Mouse (Mus musculus): ENCODE measurements around the gene Cpa1. TPM values are rescaled to one million over a fixed set of nuclear protein-coding genes. Genes with fewer than 3 reads are reported as not detected.

The Cpa1 gene
- polyA plus RNA-seq, 1 experiment from 2014 or later = 266 TPM

DNA sequence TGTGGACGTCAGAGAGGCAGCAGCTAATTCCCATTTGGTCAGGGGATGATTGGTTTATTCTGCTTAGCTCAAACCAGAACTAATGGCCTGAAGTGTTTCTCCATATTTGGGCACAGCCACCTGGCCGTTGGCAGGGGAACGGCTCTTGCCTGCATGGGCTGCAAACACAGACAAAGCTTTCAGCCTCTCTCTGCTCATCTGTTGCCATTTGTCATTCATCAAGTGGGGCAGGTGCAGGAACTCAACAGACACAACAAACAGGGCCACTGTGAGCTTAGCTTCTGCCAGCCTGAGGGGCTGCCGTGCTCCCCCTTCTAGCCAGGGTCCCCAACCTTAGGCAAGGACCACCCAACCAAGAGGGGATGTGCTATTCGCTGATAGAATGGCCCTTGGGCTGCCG, 10.9 kb upstream of the Cpa1 start:
- no peaks in the 10 kb centered on the region for H3K27me3 ChIP-seq (replicated peaks)
- no peak overlapping the region for H3K4me3 ChIP-seq (replicated peaks)
- H3K4me2 ChIP-seq (replicated peaks) = no peak overlapping the region
- no peaks in the 10 kb centered on the region for H3K9me3 ChIP-seq
- no peak overlapping the region for H3K27ac ChIP-seq
- no peaks in the 10 kb centered on the region for H3K36me3 ChIP-seq
- H3K4me1 ChIP-seq (replicated peaks) = 0 out of 2 replicates have a peak, but pooled peaks cover 7% of the 10 kb centered on the region
- no peak overlapping the region for H3K9ac ChIP-seq
- ATAC-seq = peak; percentile 25; the same call in 1 of the 2 replicates
- 29% methylated on average over 6 of the region's 6 CpGs for WGBS

DNA sequence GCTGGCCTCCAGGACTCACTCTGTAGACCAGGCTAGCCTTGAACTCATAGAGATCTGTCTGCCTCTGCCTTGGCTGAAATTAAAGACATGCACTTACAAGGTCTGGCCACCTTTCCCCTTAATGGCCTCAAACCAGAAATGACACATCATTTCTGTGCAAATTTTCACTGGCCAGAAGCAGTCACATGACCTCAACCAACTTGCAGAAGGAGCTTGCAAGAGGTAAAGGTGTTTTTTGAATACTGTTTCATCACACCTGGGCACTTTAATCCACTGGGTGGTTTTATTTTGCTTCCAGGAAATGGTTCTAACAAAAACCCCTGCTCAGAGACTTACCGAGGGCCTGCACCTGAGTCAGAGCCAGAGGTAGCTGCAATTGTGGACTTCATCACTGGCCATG, 9.0 kb upstream of the Cpa1 start:
- WGBS = 92% methylated on average over 1 of the region's 1 CpGs
- no peaks in the 10 kb centered on the region for H3K27me3 ChIP-seq (replicated peaks)
- ATAC-seq = no peak

DNA sequence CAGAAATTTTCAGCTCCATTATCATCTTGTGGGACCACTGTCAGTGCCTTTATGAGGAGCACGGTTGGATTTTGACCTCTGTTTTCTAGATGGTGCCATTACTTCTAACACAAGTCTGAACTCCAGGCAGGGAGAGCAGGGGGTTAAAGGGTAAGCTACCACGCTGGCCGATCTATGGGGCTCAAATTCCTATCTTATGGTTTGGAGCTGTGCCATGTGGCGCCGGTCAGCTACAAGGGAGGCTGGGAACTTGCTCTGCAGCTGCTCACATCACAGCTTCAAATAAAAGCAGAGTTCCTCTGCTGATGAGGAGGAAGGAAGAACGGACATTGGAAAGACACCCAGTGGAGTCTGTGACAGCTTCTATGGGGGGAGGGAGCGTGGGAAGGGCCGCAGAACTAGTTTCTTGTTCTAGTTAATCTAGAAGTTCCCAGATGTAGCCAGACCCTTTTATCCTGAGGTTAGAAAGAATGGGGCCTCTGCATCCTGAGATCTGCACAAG, 3.6 kb upstream of the Cpa1 start:
- no peak for ATAC-seq
- 0 out of 2 replicates have a peak overlapping the region, but pooled peaks have one; percentile 38 for H3K27ac ChIP-seq

More for the DNA sequence above, 9.0 kb upstream of the Cpa1 start:
- Histone ChIP-seq H3K9ac (no peak overlapping the region), H3K9me3 (no peaks in the 10 kb centered on the region), H3K4me3 (replicated peaks) (no peak overlapping the region), H3K4me1 (replicated peaks) (0 out of 2 replicates have a peak, but pooled peaks cover 7% of the 10 kb centered on the region), H3K36me3 (no peaks in the 10 kb centered on the region), H3K27ac (no peak overlapping the region), H3K4me2 (replicated peaks) (no peak overlapping the region)

DNA sequence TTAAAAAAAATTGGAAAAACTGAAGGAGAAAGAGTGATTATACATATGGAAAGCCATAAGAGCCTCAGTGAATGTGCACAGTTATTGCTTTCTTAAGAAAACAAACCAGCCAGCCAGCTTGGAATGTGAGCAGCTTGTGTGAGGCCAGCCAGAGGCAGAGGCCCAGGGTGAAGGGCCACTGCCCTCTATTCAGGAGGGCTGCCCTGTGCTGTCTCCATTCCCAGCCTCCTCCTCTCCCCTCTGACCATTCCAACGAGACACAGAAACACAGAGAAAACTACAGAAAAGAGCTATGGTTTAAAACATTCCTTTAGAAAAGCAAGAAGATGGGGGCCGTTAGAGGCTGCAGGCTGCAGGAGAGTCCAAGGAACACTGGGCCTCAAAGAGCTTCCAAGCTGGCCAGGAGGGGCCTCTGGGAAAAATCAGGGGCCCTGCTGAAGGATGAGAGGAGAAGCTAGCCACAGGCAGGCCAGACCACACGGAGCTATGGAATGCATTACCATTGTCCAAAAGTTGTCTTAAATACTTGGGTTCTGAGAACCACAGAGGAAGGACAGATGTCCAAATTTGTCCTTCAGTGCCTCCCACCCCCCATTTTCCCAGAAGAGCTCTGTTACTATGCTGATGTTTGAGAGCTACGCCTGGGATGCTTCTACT, 2.7 kb upstream of the Cpa1 start:
- Histone ChIP-seq H3K4me2 (replicated peaks) (no peak overlapping the region), H3K27ac (peak overlapping the region; percentile 82), H3K4me1 (replicated peaks) (peaks cover 16% of the 10 kb centered on the region), H3K9ac (no peak overlapping the region), H3K9me3 (no peaks in the 10 kb centered on the region), H3K36me3 (no peaks in the 10 kb centered on the region), H3K27me3 (replicated peaks) (no peaks in the 10 kb centered on the region), H3K4me3 (replicated peaks) (no peak overlapping the region)
- 36% methylated on average over 4 of the region's 4 CpGs for WGBS
- peak; percentile 49; the same call in 1 of the 2 replicates for ATAC-seq

More for the DNA sequence above, 3.6 kb upstream of the Cpa1 start:
- Histone ChIP-seq H3K36me3 (no peaks in the 10 kb centered on the region), H3K27me3 (replicated peaks) (no peaks in the 10 kb centered on the region), H3K4me2 (replicated peaks) (no peak overlapping the region), H3K4me3 (replicated peaks) (no peak overlapping the region), H3K9ac (no peak overlapping the region), H3K9me3 (no peaks in the 10 kb centered on the region), H3K4me1 (replicated peaks) (peaks cover 16% of the 10 kb centered on the region)
- 36% methylated on average over 8 of the region's 8 CpGs for WGBS

DNA sequence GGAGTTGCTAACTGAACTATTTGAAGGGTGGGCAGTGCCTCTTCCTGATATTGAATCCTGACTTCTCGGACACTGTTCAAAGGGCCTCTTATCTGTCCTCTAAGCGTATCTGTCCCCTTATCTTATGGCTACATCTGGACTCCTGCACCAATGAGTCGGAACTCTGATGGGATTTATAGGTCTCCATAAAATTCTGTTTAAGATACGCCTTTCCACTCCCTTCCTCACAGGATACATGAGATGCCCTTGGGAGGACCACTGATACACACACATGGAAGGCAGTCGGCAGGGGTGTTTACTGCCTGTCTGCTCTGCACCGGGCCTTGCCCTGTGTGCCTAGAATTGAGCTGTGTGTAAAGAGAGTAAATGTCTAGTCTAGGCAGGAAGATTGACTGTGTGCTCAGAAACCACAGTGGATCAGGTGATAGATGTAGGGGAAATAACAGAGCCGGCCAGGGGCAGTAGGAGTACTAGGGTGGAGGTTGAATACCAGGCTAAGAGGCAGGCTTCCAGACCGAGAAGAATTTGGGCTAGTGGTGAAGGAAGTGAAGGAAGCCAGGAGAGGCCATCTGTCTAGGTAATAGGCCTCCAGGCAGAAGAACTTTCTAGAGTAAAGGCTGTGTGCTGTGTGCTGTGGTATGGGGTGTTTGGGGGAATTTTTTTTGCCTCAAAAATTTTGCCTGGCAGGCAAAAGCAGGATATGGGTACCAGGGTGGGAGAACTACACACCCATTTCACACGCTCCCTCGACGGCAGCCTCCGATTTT, 4.9 kb downstream of the Cpa1 start:
- 50% methylated on average over 12 of the region's 12 CpGs for WGBS
- ATAC-seq = peak; percentile 63

DNA sequence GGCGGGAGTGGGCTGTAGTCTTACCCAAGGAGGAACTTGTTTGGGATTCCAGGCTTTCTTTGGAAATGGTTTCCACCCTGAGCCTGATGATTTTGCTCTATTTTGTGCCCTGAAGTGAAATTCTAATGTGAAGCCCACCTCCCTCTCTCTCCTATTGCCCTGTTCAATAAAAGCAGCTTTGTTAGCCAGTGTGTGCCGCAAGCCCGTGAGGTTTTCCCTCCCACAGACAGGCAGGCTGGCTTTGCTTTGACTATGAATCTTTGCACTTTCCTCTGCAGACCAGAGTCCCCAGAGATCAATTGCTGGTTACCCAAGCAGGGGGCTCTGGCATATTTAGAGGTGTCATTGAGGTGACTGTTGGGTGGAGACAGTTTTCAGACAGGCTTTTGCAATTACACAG, 5.4 kb downstream of the Cpa1 start:
- Histone ChIP-seq H3K4me2 (replicated peaks) (no peak overlapping the region), H3K4me3 (replicated peaks) (no peak overlapping the region), H3K27ac (no peak overlapping the region), H3K36me3 (no peaks in the 10 kb centered on the region), H3K9me3 (no peaks in the 10 kb centered on the region), H3K4me1 (replicated peaks) (0 out of 2 replicates have a peak, but pooled peaks cover 4% of the 10 kb centered on the region), H3K9ac (no peak overlapping the region), H3K27me3 (replicated peaks) (no peaks in the 10 kb centered on the region)
- ATAC-seq = no peak
- WGBS = 78% methylated on average over 3 of the region's 3 CpGs

More for the DNA sequence above, 4.9 kb downstream of the Cpa1 start:
- Histone ChIP-seq H3K9ac (no peak overlapping the region), H3K27me3 (replicated peaks) (no peaks in the 10 kb centered on the region), H3K4me1 (replicated peaks) (0 out of 2 replicates have a peak, but pooled peaks cover 4% of the 10 kb centered on the region), H3K4me3 (replicated peaks) (no peak overlapping the region), H3K9me3 (no peaks in the 10 kb centered on the region), H3K27ac (no peak overlapping the region), H3K4me2 (replicated peaks) (no peak overlapping the region), H3K36me3 (no peaks in the 10 kb centered on the region)

DNA sequence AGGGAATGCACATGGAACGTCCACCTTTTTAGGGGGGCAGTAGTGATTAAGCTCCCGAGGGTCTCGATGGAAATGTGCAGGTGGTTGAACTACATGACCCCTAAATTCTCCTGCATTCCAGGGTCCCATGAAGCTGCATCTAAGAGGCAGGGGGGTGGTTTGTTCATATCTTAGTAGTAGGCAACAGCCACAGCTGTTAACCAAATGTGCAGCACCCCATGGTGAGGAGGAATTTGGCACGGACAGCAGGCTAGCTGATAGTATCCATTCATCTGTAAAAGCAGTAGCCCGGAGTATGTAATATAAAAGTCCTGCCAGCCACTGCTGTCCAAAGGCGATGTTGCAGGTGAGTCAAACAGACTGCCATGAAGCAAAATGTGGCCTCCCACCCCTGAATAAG, 6.4 kb downstream of the Cpa1 start:
- WGBS = 85% methylated on average over 6 of the region's 6 CpGs

DNA sequence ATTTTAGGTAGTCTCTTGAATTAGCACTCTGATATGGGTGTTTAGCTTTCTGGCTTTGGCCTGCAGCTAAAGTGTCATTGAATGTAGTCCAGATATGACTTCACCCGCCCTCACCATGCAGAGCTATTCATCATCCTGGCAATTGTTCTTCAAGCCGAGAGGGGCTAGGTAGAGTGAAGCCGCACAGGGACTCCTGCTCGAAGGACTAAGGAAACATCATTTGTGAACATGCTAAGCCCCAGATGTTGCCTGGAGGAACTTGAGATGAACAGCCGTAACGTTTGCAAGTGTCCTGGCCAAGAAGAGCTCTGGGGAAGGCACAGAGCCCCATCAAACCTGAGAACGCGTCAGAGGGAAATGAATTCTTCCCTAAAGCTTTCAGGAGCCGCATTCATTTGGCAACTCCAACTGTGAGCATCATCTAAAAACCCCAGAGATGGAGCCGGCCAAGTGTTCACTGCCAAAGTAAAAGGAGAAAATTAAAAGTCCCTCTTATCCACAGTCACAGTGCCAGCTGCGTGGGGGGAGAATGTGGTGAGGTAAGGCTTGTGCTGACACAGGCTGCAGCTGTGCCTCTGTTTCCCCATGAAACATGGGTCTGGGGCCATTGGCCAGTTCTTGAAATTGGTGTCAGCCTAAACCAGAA, 10.8 kb downstream of the Cpa1 start:
- ATAC-seq = no peak
- no peak overlapping the region for H3K9ac ChIP-seq
- H3K9me3 ChIP-seq = no peaks in the 10 kb centered on the region
- H3K27ac ChIP-seq = no peak overlapping the region
- peaks cover 15% of the 10 kb centered on the region for H3K4me1 ChIP-seq (replicated peaks)
- no peak overlapping the region for H3K4me2 ChIP-seq (replicated peaks)
- H3K36me3 ChIP-seq = no peaks in the 10 kb centered on the region
- no peaks in the 10 kb centered on the region for H3K27me3 ChIP-seq (replicated peaks)
- H3K4me3 ChIP-seq (replicated peaks) = no peak overlapping the region
- 68% methylated on average over 11 of the region's 11 CpGs for WGBS

More for the DNA sequence above, 6.4 kb downstream of the Cpa1 start:
- H3K9ac ChIP-seq = no peak overlapping the region
- no peak overlapping the region for H3K27ac ChIP-seq
- H3K4me1 ChIP-seq (replicated peaks) = 0 out of 2 replicates have a peak, but pooled peaks cover 4% of the 10 kb centered on the region
- no peak overlapping the region for H3K4me3 ChIP-seq (replicated peaks)
- no peaks in the 10 kb centered on the region for H3K9me3 ChIP-seq
- no peaks in the 10 kb centered on the region for H3K27me3 ChIP-seq (replicated peaks)
- H3K4me2 ChIP-seq (replicated peaks) = no peak overlapping the region
- no peaks in the 10 kb centered on the region for H3K36me3 ChIP-seq
- ATAC-seq = no peak

DNA sequence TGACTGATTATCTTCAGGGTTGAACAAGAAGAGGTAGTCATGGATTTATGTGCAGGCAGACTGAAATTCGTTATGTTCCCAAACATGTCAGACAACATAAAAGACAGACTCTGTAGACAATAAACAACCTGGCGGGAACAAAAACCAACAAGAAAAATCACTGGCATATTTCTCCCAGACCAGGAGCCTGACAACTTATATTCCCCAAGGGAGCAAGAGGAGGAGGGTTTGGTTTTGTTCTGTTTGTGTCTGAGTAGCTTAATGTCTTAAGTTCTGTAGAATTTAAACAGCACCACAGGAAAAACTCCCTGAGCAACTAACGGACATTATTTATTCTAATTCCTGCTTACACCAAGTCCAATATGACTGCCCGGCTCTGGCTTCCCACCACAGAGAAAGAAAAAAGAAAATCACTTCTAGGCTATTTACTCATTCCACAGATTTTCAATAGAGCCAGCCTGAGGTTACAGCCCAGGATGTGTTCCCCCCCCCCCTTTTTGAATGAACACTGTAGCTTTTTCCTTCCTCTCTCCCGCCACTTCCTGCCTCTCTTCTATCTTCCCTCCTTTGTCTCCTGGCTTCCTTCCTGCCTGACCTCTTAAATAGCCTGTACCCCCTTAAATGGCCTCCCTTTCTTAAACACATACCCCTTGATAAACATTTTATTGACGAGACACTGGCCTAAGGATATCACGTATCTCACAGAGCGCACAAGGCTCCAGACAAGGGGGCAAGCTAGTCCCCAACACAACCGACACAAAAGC, 13.6 kb downstream of the Cpa1 start:
- Histone ChIP-seq H3K4me2 (replicated peaks) (no peak overlapping the region), H3K27me3 (replicated peaks) (no peaks in the 10 kb centered on the region), H3K9me3 (no peaks in the 10 kb centered on the region), H3K27ac (peak overlapping the region; percentile 73), H3K9ac (no peak overlapping the region), H3K36me3 (no peaks in the 10 kb centered on the region), H3K4me3 (replicated peaks) (no peak overlapping the region), H3K4me1 (replicated peaks) (peaks cover 21% of the 10 kb centered on the region)
- 43% methylated on average over 9 of the region's 9 CpGs for WGBS
- ATAC-seq = 0 out of 2 replicates have a peak, but pooled peaks have one; percentile 17

DNA sequence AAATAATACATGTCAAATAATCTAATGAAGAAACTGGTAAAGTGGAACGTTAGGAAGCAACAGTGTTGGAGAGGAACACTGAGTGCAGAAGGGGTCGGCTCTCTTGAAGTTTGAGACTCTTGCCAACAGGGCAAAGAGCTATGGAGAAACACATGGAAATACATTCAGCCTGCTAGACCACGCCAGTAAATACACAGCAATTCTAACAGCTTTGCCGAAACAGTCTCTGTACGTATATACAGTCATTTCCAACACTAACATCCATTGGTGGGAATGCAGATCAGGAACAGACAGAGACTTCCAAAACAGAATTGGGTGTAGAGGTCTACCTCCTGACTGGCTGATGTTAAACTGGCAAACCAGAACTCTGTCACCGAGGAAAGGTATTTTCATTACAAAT, 14.5 kb downstream of the Cpa1 start:
- peaks cover 21% of the 10 kb centered on the region for H3K4me1 ChIP-seq (replicated peaks)
- WGBS = 55% methylated on average over 6 of the region's 6 CpGs
- no peak overlapping the region for H3K4me2 ChIP-seq (replicated peaks)
- H3K4me3 ChIP-seq (replicated peaks) = no peak overlapping the region
- H3K36me3 ChIP-seq = no peaks in the 10 kb centered on the region
- no peak overlapping the region for H3K9ac ChIP-seq
- no peaks in the 10 kb centered on the region for H3K27me3 ChIP-seq (replicated peaks)
- H3K9me3 ChIP-seq = no peaks in the 10 kb centered on the region
- peak overlapping the region; percentile 73; the same call in 1 of the 2 replicates for H3K27ac ChIP-seq
- no peak for ATAC-seq

DNA sequence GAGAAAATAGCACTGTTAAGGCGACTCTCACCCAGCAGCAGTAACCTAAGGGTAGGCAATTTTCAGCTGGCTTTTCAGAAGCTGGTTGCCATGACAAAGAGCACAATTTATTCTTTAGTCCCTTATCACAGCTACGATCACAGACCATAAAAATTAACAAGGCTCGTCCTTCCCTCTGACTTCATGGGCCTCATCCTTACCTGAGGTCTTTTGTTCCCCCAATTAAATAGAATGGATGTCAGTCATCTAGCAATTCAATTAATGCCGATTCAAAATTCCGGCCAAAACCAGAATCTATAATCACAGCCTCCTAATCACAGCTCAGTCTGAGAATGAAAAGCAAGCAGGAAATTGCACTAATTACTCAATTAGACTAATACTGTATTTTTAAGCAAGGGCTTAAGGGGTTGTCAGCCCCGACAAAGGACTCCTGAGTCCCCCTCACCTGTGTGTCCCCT, 15.4 kb downstream of the Cpa1 start:
- H3K9me3 ChIP-seq = no peaks in the 10 kb centered on the region
- peaks cover 21% of the 10 kb centered on the region for H3K4me1 ChIP-seq (replicated peaks)
- no peak overlapping the region for H3K4me3 ChIP-seq (replicated peaks)
- peak overlapping the region; percentile 71 for H3K27ac ChIP-seq
- no peaks in the 10 kb centered on the region for H3K27me3 ChIP-seq (replicated peaks)
- 44% methylated on average over 6 of the region's 6 CpGs for WGBS
- 0 out of 2 replicates have a peak, but pooled peaks have one; percentile 34 for ATAC-seq
- no peak overlapping the region for H3K9ac ChIP-seq
- H3K36me3 ChIP-seq = no peaks in the 10 kb centered on the region
- H3K4me2 ChIP-seq (replicated peaks) = no peak overlapping the region

All from intestine, embryonic 15.5 days (tissue).